Mouse (Mus musculus): ENCODE results near the gene Map3k10. TPM values are rescaled to one million over a fixed set of nuclear protein-coding genes. Genes with fewer than 3 reads are reported as not detected.
A peak's percentile ranks its signal among the peaks of the same experiment; 100 is the strongest.

The Map3k10 gene
- 34.0 TPM for polyA plus RNA-seq (2021)

- no peak for TF ChIP-seq CTCF (IDR thresholded peaks at IDR 0.05)
- H3K27me3 ChIP-seq, result no peaks in the 10 kb centered on the region
- peak; percentile 93 for ATAC-seq
- CTCF ChIA-PET, result interaction anchor here (0.8 kb wide), 1 partner anchor 20 kb away, joined by 3 read pairs; no protein-coding TSS in a partner anchor
- POLR2A ChIA-PET, result interaction anchor here (0.7 to 2.3 kb wide), 2 partner anchors 9 to 81 kb away, joined by 3 to 8 read pairs; no protein-coding TSS in a partner anchor
- peak; percentile 84 for DNase-seq (ENCODE audit: low read depth, low spot score)
- in situ Hi-C loops (cut with MboI; ENCODE audit: low pct_unique_long_range_greater_than_20kb), result no loop called here
These were observed at the start of gene Map3k10 for GRCm38 (mm10) chr7:27674522-27675221. Map3k10 (minus strand) TSS chr7:27674598.

GRCm38 (mm10) chr7:27721951-27722350 is 47.6 kb upstream of the Map3k10 start:
- no peak for DNase-seq (ENCODE audit: low read depth, low spot score)
- in situ Hi-C loops (cut with MboI; ENCODE audit: low pct_unique_long_range_greater_than_20kb), result loop anchor here (10.0 kb wide), 1 partner anchor 67 kb away; the partner anchor contains the start of gene Ttc9b
- TF ChIP-seq CTCF (IDR thresholded peaks at IDR 0.05), result no peak
- ChIA-PET POLR2A (no interaction called here), CTCF (no interaction called here)
- ATAC-seq, result no peak
- no peaks in the 10 kb centered on the region for H3K27me3 ChIP-seq

- no peak for TF ChIP-seq CTCF (IDR thresholded peaks at IDR 0.05)
- in situ Hi-C loops (cut with MboI; ENCODE audit: low pct_unique_long_range_greater_than_20kb), result no loop called here
- ATAC-seq, result no peak
- no peak for DNase-seq (ENCODE audit: low read depth, low spot score)
- H3K27me3 ChIP-seq, result no peaks in the 10 kb centered on the region
- ChIA-PET POLR2A (no interaction called here), CTCF (no interaction called here)
These were observed 36.0 kb upstream of the Map3k10 start for GRCm38 (mm10) chr7:27710402-27710801.

GRCm38 (mm10) chr7:27696711-27697110 is 22.3 kb upstream of the Map3k10 start:
- no peak for TF ChIP-seq CTCF (IDR thresholded peaks at IDR 0.05)
- in situ Hi-C loops (cut with MboI; ENCODE audit: low pct_unique_long_range_greater_than_20kb), result no loop called here
- no peak for DNase-seq (ENCODE audit: low read depth, low spot score)
- H3K27me3 ChIP-seq, result no peaks in the 10 kb centered on the region
- no peak for ATAC-seq
- ChIA-PET CTCF (no interaction called here), POLR2A (no interaction called here)

GRCm38 (mm10) chr7:27691076-27691475 is 16.7 kb upstream of the Map3k10 start:
- no peak for ATAC-seq
- no peaks in the 10 kb centered on the region for H3K27me3 ChIP-seq
- in situ Hi-C loops (cut with MboI; ENCODE audit: low pct_unique_long_range_greater_than_20kb), result loop anchor here (5.0 kb wide), 1 partner anchor 36 kb away; no protein-coding TSS in a partner anchor
- TF ChIP-seq CTCF (IDR thresholded peaks at IDR 0.05), result peak; percentile 79
- ChIA-PET CTCF (no interaction called here), POLR2A (no interaction called here)
- no peak for DNase-seq (ENCODE audit: low read depth, low spot score)

- ChIA-PET POLR2A (interaction anchor here (1.4 kb wide), 1 partner anchor 97 kb away, joined by 3 read pairs; no protein-coding TSS in a partner anchor), CTCF (interaction anchor here (0.9 to 1.3 kb wide), 4 partner anchors 10 to 58 kb away, joined by 3 to 5 read pairs (median 3); no protein-coding TSS in a partner anchor)
- no peaks in the 10 kb centered on the region for H3K27me3 ChIP-seq
- no peak for TF ChIP-seq CTCF (IDR thresholded peaks at IDR 0.05)
- in situ Hi-C loops (cut with MboI; ENCODE audit: low pct_unique_long_range_greater_than_20kb), result loop anchor here (5.0 kb wide), 1 partner anchor 37 kb away; the partner anchor contains the start of gene Ttc9b
- DNase-seq (ENCODE audit: low read depth, low spot score), result peak; percentile 85
- ATAC-seq, result peak; percentile 99
These were observed 14.6 kb upstream of the Map3k10 start, which contains the start of gene Zfp607b for GRCm38 (mm10) chr7:27688815-27689612. Zfp607b (plus strand) TSS chr7:27689340.

GRCm38 (mm10) chr7:27688246-27688788 is 13.9 kb upstream of the Map3k10 start:
- POLR2A ChIA-PET, result interaction anchor here (1.4 kb wide), 1 partner anchor 96 kb away, joined by 3 read pairs; no protein-coding TSS in a partner anchor
- CTCF ChIA-PET, result interaction anchor here (0.9 kb wide), 1 partner anchor 57 kb away, joined by 3 read pairs; no protein-coding TSS in a partner anchor
- no peak for TF ChIP-seq CTCF (IDR thresholded peaks at IDR 0.05)
- in situ Hi-C loops (cut with MboI; ENCODE audit: low pct_unique_long_range_greater_than_20kb), result loop anchor here (5.0 kb wide), 1 partner anchor 36 kb away; the partner anchor contains the start of gene Ttc9b
- H3K27me3 ChIP-seq, result no peaks in the 10 kb centered on the region
- no peak for ATAC-seq
- DNase-seq (ENCODE audit: low read depth, low spot score), result no peak

- DNase-seq (ENCODE audit: low read depth, low spot score), result no peak
- ChIA-PET POLR2A (no interaction called here), CTCF (no interaction called here)
- in situ Hi-C loops (cut with MboI; ENCODE audit: low pct_unique_long_range_greater_than_20kb), result loop anchor here (5.0 kb wide), 1 partner anchor 36 kb away; the partner anchor contains the start of gene Ttc9b
- no peak for ATAC-seq
- H3K27me3 ChIP-seq, result no peaks in the 10 kb centered on the region
- no peak for TF ChIP-seq CTCF (IDR thresholded peaks at IDR 0.05)
These were observed 13.4 kb upstream of the Map3k10 start for GRCm38 (mm10) chr7:27687836-27688235.

- TF ChIP-seq CTCF (IDR thresholded peaks at IDR 0.05), result no peak
- CTCF ChIA-PET, result no interaction called here
These were observed 12.6 kb upstream of the Map3k10 start for GRCm38 (mm10) chr7:27687043-27687442.

GRCm38 (mm10) chr7:27685681-27686080 is 11.3 kb upstream of the Map3k10 start:
- peak; percentile 53 for TF ChIP-seq CTCF (IDR thresholded peaks at IDR 0.05)
- CTCF ChIA-PET, result interaction anchor here (0.7 to 1.2 kb wide), 2 partner anchors 23 to 52 kb away, joined by 3 read pairs; no protein-coding TSS in a partner anchor
- DNase-seq (ENCODE audit: low read depth, low spot score), result no peak

More at GRCm38 (mm10) chr7:27687043-27687442, 12.6 kb upstream of the Map3k10 start:
- POLR2A ChIA-PET, result no interaction called here
- in situ Hi-C loops (cut with MboI; ENCODE audit: low pct_unique_long_range_greater_than_20kb), result loop anchor here (5.0 kb wide), 1 partner anchor 35 kb away; the partner anchor contains the start of gene Ttc9b
- no peak for DNase-seq (ENCODE audit: low read depth, low spot score)
- no peaks in the 10 kb centered on the region for H3K27me3 ChIP-seq
- no peak for ATAC-seq

More at GRCm38 (mm10) chr7:27685681-27686080, 11.3 kb upstream of the Map3k10 start:
- POLR2A ChIA-PET, result interaction anchor here (0.7 kb wide), 1 partner anchor 15 kb away, joined by 4 read pairs; no protein-coding TSS in a partner anchor
- H3K27me3 ChIP-seq, result no peaks in the 10 kb centered on the region
- in situ Hi-C loops (cut with MboI; ENCODE audit: low pct_unique_long_range_greater_than_20kb), result loop anchor here (5.0 kb wide), 1 partner anchor 33 kb away; the partner anchor contains the start of gene Ttc9b
- no peak for ATAC-seq
